Mouse (Mus musculus) intestine, postnatal 0 days (tissue): Measurements from ENCODE around the gene Vps45. TPM values are rescaled to one million over a fixed set of nuclear protein-coding genes. Genes with fewer than 3 reads are reported as not detected.

Source experiments
- ATAC-seq: fragments of 200-750 bp; cut with Nextera tagmentation; 2 replicates; pipeline ENCODE4 v1.8.0; 2017; ENCODE audit warnings: mild to moderate bottlenecking, moderate TSS enrichment, moderate library complexity
- H3K27ac ChIP-seq: fragments of 300-500 bp; sonication (generic); 2 replicates; pipeline ENCODE4 v1.5.1; 2014; ENCODE audit warnings: mild to moderate bottlenecking, low read depth, low read length, moderate library complexity
- H3K27me3 ChIP-seq: fragments of 300-500 bp; sonication (generic); replicated peaks from 2 replicates; pipeline ENCODE4 v1.6.1; 2014; ENCODE audit warnings: low read length, mixed read lengths; ENCODE audit not compliant: control insufficient read depth, insufficient read depth
- H3K36me3 ChIP-seq: fragments of 300-500 bp; sonication (generic); 2 replicates; pipeline ENCODE4 v1.6.1; 2014; ENCODE audit warnings: mild to moderate bottlenecking, moderate library complexity; ENCODE audit not compliant: control insufficient read depth, insufficient read depth
- H3K4me1 ChIP-seq: fragments of 300-500 bp; sonication (generic); replicated peaks from 2 replicates; pipeline ENCODE4 v1.6.1; 2014; ENCODE audit warnings: antibody characterized with exemption, low read length, mixed read lengths; ENCODE audit not compliant: control insufficient read depth, insufficient read depth
- H3K4me2 ChIP-seq: fragments of 300-500 bp; sonication (generic); replicated peaks from 2 replicates; pipeline ENCODE4 v1.6.1; 2014; ENCODE audit warnings: low read depth, mild to moderate bottlenecking, moderate library complexity
- H3K4me3 ChIP-seq: fragments of 300-500 bp; sonication (generic); 2 replicates; pipeline ENCODE4 v1.5.1; 2014; ENCODE audit warnings: low read depth, low read length
- H3K9ac ChIP-seq: fragments of 300-500 bp; sonication (generic); 2 replicates; pipeline ENCODE4 v1.6.1; 2014; ENCODE audit warnings: mild to moderate bottlenecking, low read depth, low read length
- H3K9me3 ChIP-seq: fragments of 300-500 bp; sonication (generic); 2 replicates; pipeline ENCODE4 v1.6.1; 2016; ENCODE audit warnings: mixed run types; ENCODE audit not compliant: control insufficient read depth
- CTCF ChIP-seq: sonication (generic); IDR thresholded peaks from 2 replicates; pipeline ENCODE4 v1.5.1; 2016; ENCODE audit warnings: low read depth, mild to moderate bottlenecking, control low read depth, antibody characterized with exemption, moderate library complexity
- WGBS: fragments of 180-500 bp; shearing (Covaris S2); extraction: QIAGEN DNeasy Blood & Tissue Kit; methylation state at CpG from one replicate; pipeline ENCODE4 v1.1.7; 2014; 5-methylcytosine and 5-hydroxymethylcytosine counted together
- polyA plus RNA-seq: library from polyadenylated mRNA; unstranded; fragments of >200 nt; fragmentation: Nextera tagmentation; extraction: Ambion mirVana; gene quantifications from 2 replicates; pipeline ENCODE4 v1.2.1, GENCODE M21; 2015

Gene Vps45
- 22.5 and 27.1 TPM in 2 replicates for polyA plus RNA-seq

GRCm38 (mm10) chr3:96058231-96058896 is at the start of gene Vps45:
Vps45 (minus strand) TSS chr3:96058466.
- Histone ChIP-seq H3K4me2 (peak within 1 kb of the TSS; percentile 95), H3K9ac (peak within 1 kb of the TSS; percentile 50), H3K4me1 (peaks cover 7% of the 10 kb centered on the region; the same call in 1 of the 2 replicates), H3K4me3 (peak within 1 kb of the TSS; percentile 69), H3K9me3 (no peaks in the 10 kb centered on the region), H3K36me3 (no peaks in the 10 kb centered on the region), H3K27ac (peak within 1 kb of the TSS; percentile 75), H3K27me3 (no peaks in the 10 kb centered on the region)
- 2% methylated on average over 18 of the region's 18 CpGs for WGBS
- no peak for TF ChIP-seq CTCF
- ATAC-seq: peak; percentile 40; the same call in 1 of the 2 replicates

- Histone ChIP-seq H3K9me3 (no peaks in the 10 kb centered on the region), H3K9ac (no peak overlapping the region), H3K36me3 (no peaks in the 10 kb centered on the region), H3K27ac (no peak overlapping the region), H3K4me1 (peaks cover 6% of the 10 kb centered on the region; the same call in 1 of the 2 replicates), H3K4me2 (peak overlapping the region; percentile 89; the same call in 1 of the 2 replicates), H3K27me3 (no peaks in the 10 kb centered on the region), H3K4me3 (no peak overlapping the region)
- no peak for ATAC-seq
- WGBS: 72% methylated on average over 4 of the region's 4 CpGs
- TF ChIP-seq CTCF: no peak
These were observed 47.9 kb upstream of the Vps45 start for GRCm38 (mm10) chr3:96106151-96106550.

- Histone ChIP-seq H3K9me3 (no peaks in the 10 kb centered on the region), H3K27me3 (no peaks in the 10 kb centered on the region), H3K4me1 (peaks cover 6% of the 10 kb centered on the region; the same call in 1 of the 2 replicates), H3K4me3 (peak overlapping the region; percentile 97), H3K27ac (peak overlapping the region; percentile 93; the same call in 1 of the 2 replicates), H3K4me2 (peak overlapping the region; percentile 89), H3K36me3 (no peaks in the 10 kb centered on the region), H3K9ac (peak overlapping the region; percentile 91)
- ATAC-seq: no peak
- 15% methylated on average over 10 of the region's 10 CpGs for WGBS
- no peak for TF ChIP-seq CTCF
These were observed 47.0 kb upstream of the Vps45 start for GRCm38 (mm10) chr3:96105232-96105747.

GRCm38 (mm10) chr3:96104261-96105065 is 46.2 kb upstream of the Vps45 start, which contains the start of gene Otud7b:
Otud7b (plus strand) TSS chr3:96104527.
- TF ChIP-seq CTCF: no peak
- Histone ChIP-seq H3K4me2 (peak within 1 kb of the TSS; percentile 89), H3K36me3 (no peaks in the 10 kb centered on the region), H3K9ac (peak within 1 kb of the TSS; percentile 91), H3K4me1 (peaks cover 6% of the 10 kb centered on the region; the same call in 1 of the 2 replicates), H3K4me3 (peak within 1 kb of the TSS; percentile 97), H3K9me3 (no peaks in the 10 kb centered on the region), H3K27me3 (no peaks in the 10 kb centered on the region), H3K27ac (peak within 1 kb of the TSS; percentile 93)
- peak; percentile 88 for ATAC-seq
- WGBS: under 1% methylated on average over 78 of the region's 84 CpGs

GRCm38 (mm10) chr3:96103901-96104260 is 45.6 kb upstream of the Vps45 start:
- Histone ChIP-seq H3K27me3 (no peaks in the 10 kb centered on the region), H3K9ac (peak overlapping the region; percentile 91), H3K4me3 (peak overlapping the region; percentile 97), H3K9me3 (no peaks in the 10 kb centered on the region), H3K4me1 (peaks cover 6% of the 10 kb centered on the region; the same call in 1 of the 2 replicates), H3K4me2 (peak overlapping the region; percentile 89), H3K27ac (peak overlapping the region; percentile 93), H3K36me3 (no peaks in the 10 kb centered on the region)
- ATAC-seq: no peak; the same call in 1 of the 2 replicates
- WGBS: 3% methylated on average over 8 of the region's 8 CpGs
- TF ChIP-seq CTCF: no peak
